Mouse (Mus musculus): Measurements from ENCODE around the gene Zfpl1. TPM values are rescaled to one million over a fixed set of nuclear protein-coding genes. Genes with fewer than 3 reads are reported as not detected.

The Zfpl1 gene
- total and polyA plus RNA-seq, 2 experiments from 2014 or later = 36.1 to 55.5 TPM

DNA sequence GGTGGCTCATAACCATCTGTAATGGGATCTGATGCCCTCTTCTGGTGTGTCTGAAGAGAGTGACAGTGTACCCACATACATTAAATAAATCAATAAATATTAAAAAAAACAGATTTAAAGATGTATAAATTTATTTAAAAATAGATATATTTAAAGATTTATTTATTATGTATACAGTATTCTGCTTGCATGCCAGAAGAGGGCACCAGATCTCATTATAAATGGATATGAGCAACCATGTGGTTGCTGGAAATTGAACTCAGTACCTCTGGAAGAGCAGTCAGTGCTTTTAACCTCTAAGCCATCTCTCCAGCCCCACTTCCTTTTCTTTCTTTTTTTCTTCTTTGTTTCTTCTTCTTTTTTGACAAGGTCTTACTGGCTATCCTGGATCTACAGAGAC is 44.8 kb downstream of the Zfpl1 start:
- H3K4me1 ChIP-seq (ENCODE audit: control insufficient read depth, insufficient read depth) = no peaks in the 10 kb centered on the region
- no peak overlapping the region for H3K27ac ChIP-seq (ENCODE audit: low read depth)
- DNase-seq (ENCODE audit: low spot score) (no peak), ATAC-seq (ENCODE audit: insufficient read depth, low read depth) (no peak)
- H3K27me3 ChIP-seq (ENCODE audit: control insufficient read depth, insufficient read depth, low read length) = no peaks in the 10 kb centered on the region
- H3K9ac ChIP-seq (replicated peaks; ENCODE audit: low read depth, low read length) = no peak overlapping the region
- TF ChIP-seq CTCF (IDR thresholded peaks at IDR 0.05; ENCODE audit: low read depth) = no peak
- no peak for TF ChIP-seq EP300 (IDR thresholded peaks at IDR 0.05; ENCODE audit: low read depth)
- no peak overlapping the region for H3K4me2 ChIP-seq (ENCODE audit: low read depth, low read length)
- H3K9me3 ChIP-seq (replicated peaks; ENCODE audit: control insufficient read depth, low read length) = no peaks in the 10 kb centered on the region
- no peaks in the 10 kb centered on the region for H3K36me3 ChIP-seq (replicated peaks; ENCODE audit: control insufficient read depth, insufficient read depth, low read length)
- H3K4me3 ChIP-seq (ENCODE audit: low read depth, low read length) = no peak overlapping the region

DNA sequence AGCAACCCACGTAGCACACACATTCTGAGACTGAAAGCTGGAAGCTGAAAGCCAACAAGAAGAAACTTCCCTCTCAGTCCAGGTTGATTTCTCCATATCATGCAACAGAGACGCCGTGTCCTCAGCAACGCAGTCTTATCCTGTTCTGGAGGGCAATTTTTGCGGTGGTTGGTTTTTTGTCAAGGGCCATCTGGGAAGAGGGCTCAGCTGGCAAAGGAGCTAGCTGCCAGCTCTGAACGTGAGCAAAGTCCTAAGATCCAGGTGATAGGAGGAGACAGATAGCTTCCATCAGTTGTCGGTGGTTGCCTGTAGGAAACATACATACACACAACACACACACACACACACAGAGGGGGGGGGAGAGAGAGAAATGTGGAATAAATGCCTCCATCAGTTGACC is 46.4 kb downstream of the Zfpl1 start:
- no peaks in the 10 kb centered on the region for H3K9me3 ChIP-seq (replicated peaks; ENCODE audit: control insufficient read depth, low read length)
- no peak overlapping the region for H3K27ac ChIP-seq (ENCODE audit: low read depth)
- no peak for TF ChIP-seq EP300 (IDR thresholded peaks at IDR 0.05; ENCODE audit: low read depth)
- no peak for TF ChIP-seq CTCF (IDR thresholded peaks at IDR 0.05; ENCODE audit: low read depth)
- 71% methylated on average over 7 of the region's 7 CpGs for WGBS
- H3K4me3 ChIP-seq (ENCODE audit: low read depth, low read length) = no peak overlapping the region
- ATAC-seq (ENCODE audit: insufficient read depth, low read depth) (no peak), DNase-seq (ENCODE audit: low spot score) (no peak)
- H3K36me3 ChIP-seq (replicated peaks; ENCODE audit: control insufficient read depth, insufficient read depth, low read length) = no peaks in the 10 kb centered on the region
- H3K4me1 ChIP-seq (ENCODE audit: control insufficient read depth, insufficient read depth) = no peaks in the 10 kb centered on the region
- no peaks in the 10 kb centered on the region for H3K27me3 ChIP-seq (ENCODE audit: control insufficient read depth, insufficient read depth, low read length)
- no peak overlapping the region for H3K9ac ChIP-seq (replicated peaks; ENCODE audit: low read depth, low read length)
- H3K4me2 ChIP-seq (ENCODE audit: low read depth, low read length) = no peak overlapping the region

DNA sequence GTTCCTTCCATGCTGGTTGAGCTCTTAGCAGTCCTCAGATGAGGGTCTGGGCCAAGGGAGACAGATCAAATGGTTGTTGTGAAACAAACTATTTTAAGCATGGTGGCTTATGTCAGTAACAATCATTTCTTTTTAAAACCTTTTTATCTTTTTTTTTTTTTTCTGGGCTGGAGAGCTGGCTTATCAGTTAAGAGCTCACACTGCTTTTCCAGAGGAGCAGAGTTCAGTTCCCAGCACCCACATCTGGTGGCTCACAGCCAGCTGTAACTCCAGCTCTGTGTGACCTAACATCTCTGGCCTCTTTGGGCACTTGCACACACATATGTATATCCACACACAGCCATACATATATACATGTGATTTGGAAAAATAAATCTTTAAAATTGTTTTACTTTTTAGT is 47.1 kb downstream of the Zfpl1 start:
- Histone ChIP-seq H3K4me1 (ENCODE audit: control insufficient read depth, insufficient read depth) (no peaks in the 10 kb centered on the region), H3K27me3 (ENCODE audit: control insufficient read depth, insufficient read depth, low read length) (no peaks in the 10 kb centered on the region), H3K9me3 (replicated peaks; ENCODE audit: control insufficient read depth, low read length) (no peaks in the 10 kb centered on the region), H3K9ac (replicated peaks; ENCODE audit: low read depth, low read length) (no peak overlapping the region), H3K4me3 (ENCODE audit: low read depth, low read length) (no peak overlapping the region), H3K36me3 (replicated peaks; ENCODE audit: control insufficient read depth, insufficient read depth, low read length) (no peaks in the 10 kb centered on the region), H3K4me2 (ENCODE audit: low read depth, low read length) (no peak overlapping the region), H3K27ac (ENCODE audit: low read depth) (no peak overlapping the region)
- TF ChIP-seq CTCF (IDR thresholded peaks at IDR 0.05; ENCODE audit: low read depth) = no peak
- no peak for TF ChIP-seq EP300 (IDR thresholded peaks at IDR 0.05; ENCODE audit: low read depth)
- ATAC-seq (ENCODE audit: insufficient read depth, low read depth) = no peak
- no peak for DNase-seq (ENCODE audit: low spot score)

DNA sequence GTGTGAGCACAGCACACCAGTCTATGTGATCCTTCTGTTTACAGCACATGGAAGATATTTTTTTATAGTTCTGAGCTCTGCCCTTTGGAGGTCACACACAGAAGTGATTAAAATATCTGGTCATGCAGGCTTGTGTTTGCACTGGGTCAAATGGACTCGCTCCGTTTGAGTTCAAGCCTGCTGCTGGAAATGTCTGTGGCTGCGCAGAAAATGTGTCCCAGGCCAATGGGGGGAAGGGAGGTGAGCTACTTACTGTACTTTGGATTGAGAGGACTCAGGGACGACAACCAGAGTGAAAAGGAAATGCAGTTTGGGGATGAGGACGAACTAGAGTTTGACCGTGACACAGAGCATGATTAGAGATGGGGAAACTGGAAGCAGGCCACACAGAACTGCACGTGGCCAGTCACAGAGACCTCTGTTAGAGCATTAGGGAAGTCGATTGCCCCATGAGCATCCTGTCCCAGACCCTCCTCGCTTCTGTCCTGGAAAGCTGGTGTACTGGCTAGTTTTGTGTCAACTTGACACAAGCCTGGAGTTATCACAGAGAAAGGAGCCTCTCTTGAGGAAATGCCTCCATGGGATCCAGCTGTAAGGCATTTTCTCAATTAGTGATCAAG is 48.7 kb downstream of the Zfpl1 start:
- Histone ChIP-seq H3K4me1 (ENCODE audit: control insufficient read depth, insufficient read depth) (no peaks in the 10 kb centered on the region), H3K4me3 (ENCODE audit: low read depth, low read length) (no peak overlapping the region), H3K27me3 (ENCODE audit: control insufficient read depth, insufficient read depth, low read length) (no peaks in the 10 kb centered on the region), H3K9ac (replicated peaks; ENCODE audit: low read depth, low read length) (no peak overlapping the region), H3K4me2 (ENCODE audit: low read depth, low read length) (no peak overlapping the region), H3K9me3 (replicated peaks; ENCODE audit: control insufficient read depth, low read length) (no peaks in the 10 kb centered on the region), H3K36me3 (replicated peaks; ENCODE audit: control insufficient read depth, insufficient read depth, low read length) (no peaks in the 10 kb centered on the region), H3K27ac (ENCODE audit: low read depth) (no peak overlapping the region)
- ATAC-seq (ENCODE audit: insufficient read depth, low read depth) (no peak), DNase-seq (ENCODE audit: low spot score) (no peak)
- TF ChIP-seq EP300 (IDR thresholded peaks at IDR 0.05; ENCODE audit: low read depth) (no peak), CTCF (IDR thresholded peaks at IDR 0.05; ENCODE audit: low read depth) (no peak)
- 68% methylated on average over 9 of the region's 9 CpGs for WGBS

Small RNA genes within 50 kb of the gene (microRNA-seq; reads per million reads assigned to microRNA genes)
- 1.4 reads per million for gene Mir6988

Other genes starting within 250 kb of the Zfpl1 start
- gene Frmd8, start 209.7 kb downstream of the Zfpl1 start, total RNA-seq (2014; rRNA removed; ENCODE audit: low replicate concordance) = 29.1 and 53.8 TPM in 2 replicates
- gene Frmd8, start 209.7 kb downstream of the Zfpl1 start, polyA plus RNA-seq (2015; fragmentation: Nextera tagmentation; extraction: Ambion mirVana) = 12.8 and 14.9 TPM in 2 replicates
- gene Slc25a45, start 207.1 kb downstream of the Zfpl1 start, total RNA-seq (2014; rRNA removed; ENCODE audit: low replicate concordance) = 3.1 and 4.8 TPM in 2 replicates
- gene Slc25a45, start 207.1 kb downstream of the Zfpl1 start, polyA plus RNA-seq (2015; fragmentation: Nextera tagmentation; extraction: Ambion mirVana) = 2.8 and 2.9 TPM in 2 replicates
- 0.81 and 3.3 TPM in 2 replicates for gene Tigd3, start 190.8 kb downstream of the Zfpl1 start, total RNA-seq (2014; rRNA removed; ENCODE audit: low replicate concordance)
- gene Tigd3, start 190.8 kb downstream of the Zfpl1 start, polyA plus RNA-seq (2015; fragmentation: Nextera tagmentation; extraction: Ambion mirVana) = 0.85 and 0.91 TPM in 2 replicates
- gene Dpf2, start 171.9 kb downstream of the Zfpl1 start, total RNA-seq (2014; rRNA removed; ENCODE audit: low replicate concordance) = 57.8 and 91.8 TPM in 2 replicates
- 60.5 and 61.4 TPM in 2 replicates for gene Dpf2, start 171.9 kb downstream of the Zfpl1 start, polyA plus RNA-seq (2015; fragmentation: Nextera tagmentation; extraction: Ambion mirVana)
- gene Cdc42ep2, start 160.1 kb downstream of the Zfpl1 start, total RNA-seq (2014; rRNA removed; ENCODE audit: low replicate concordance) = 15.7 and 17.4 TPM in 2 replicates
- 8.8 and 9.5 TPM in 2 replicates for gene Cdc42ep2, start 160.1 kb downstream of the Zfpl1 start, polyA plus RNA-seq (2015; fragmentation: Nextera tagmentation; extraction: Ambion mirVana)
- gene Pola2, start 120.8 kb downstream of the Zfpl1 start, total RNA-seq (2014; rRNA removed; ENCODE audit: low replicate concordance) = 44.7 and 64.3 TPM in 2 replicates
- gene Pola2, start 120.8 kb downstream of the Zfpl1 start, polyA plus RNA-seq (2015; fragmentation: Nextera tagmentation; extraction: Ambion mirVana) = 32.7 and 34.1 TPM in 2 replicates
- gene Slc22a20, start 98.8 kb downstream of the Zfpl1 start, total RNA-seq (2014; rRNA removed; ENCODE audit: low replicate concordance) = not detected in 2 replicates
- not detected in 2 replicates for gene Slc22a20, start 98.8 kb downstream of the Zfpl1 start, polyA plus RNA-seq (2015; fragmentation: Nextera tagmentation; extraction: Ambion mirVana)
- gene Capn1, start 69.1 kb downstream of the Zfpl1 start, total RNA-seq (2014; rRNA removed; ENCODE audit: low replicate concordance) = 18.9 and 19.3 TPM in 2 replicates
- 4.9 and 5.3 TPM in 2 replicates for gene Capn1, start 69.1 kb downstream of the Zfpl1 start, polyA plus RNA-seq (2015; fragmentation: Nextera tagmentation; extraction: Ambion mirVana)
- gene Syvn1, start 38.4 kb downstream of the Zfpl1 start, total RNA-seq (2014; rRNA removed; ENCODE audit: low replicate concordance) = 12.0 and 16.0 TPM in 2 replicates
- 9.2 and 10.2 TPM in 2 replicates for gene Syvn1, start 38.4 kb downstream of the Zfpl1 start, polyA plus RNA-seq (2015; fragmentation: Nextera tagmentation; extraction: Ambion mirVana)
- gene Mrpl49, start 27.2 kb downstream of the Zfpl1 start, total RNA-seq (2014; rRNA removed; ENCODE audit: low replicate concordance) = 18.7 and 37.1 TPM in 2 replicates
- 49.7 and 53.5 TPM in 2 replicates for gene Mrpl49, start 27.2 kb downstream of the Zfpl1 start, polyA plus RNA-seq (2015; fragmentation: Nextera tagmentation; extraction: Ambion mirVana)
- gene Fau, start 27.1 kb downstream of the Zfpl1 start, total RNA-seq (2014; rRNA removed; ENCODE audit: low replicate concordance) = 562 and 833 TPM in 2 replicates
- gene Fau, start 27.1 kb downstream of the Zfpl1 start, polyA plus RNA-seq (2015; fragmentation: Nextera tagmentation; extraction: Ambion mirVana) = 484 and 508 TPM in 2 replicates
- 46.7 and 58.4 TPM in 2 replicates for gene Znhit2, start 23.8 kb downstream of the Zfpl1 start, total RNA-seq (2014; rRNA removed; ENCODE audit: low replicate concordance)
- 21.4 and 22.7 TPM in 2 replicates for gene Znhit2, start 23.8 kb downstream of the Zfpl1 start, polyA plus RNA-seq (2015; fragmentation: Nextera tagmentation; extraction: Ambion mirVana)
- gene Tm7sf2, start 16.6 kb downstream of the Zfpl1 start, total RNA-seq (2014; rRNA removed; ENCODE audit: low replicate concordance) = 13.1 and 14.4 TPM in 2 replicates
- gene Tm7sf2, start 16.6 kb downstream of the Zfpl1 start, polyA plus RNA-seq (2015; fragmentation: Nextera tagmentation; extraction: Ambion mirVana) = 3.2 and 3.3 TPM in 2 replicates
- 55.2 and 59.7 TPM in 2 replicates for gene Vps51, start 7.7 kb downstream of the Zfpl1 start, total RNA-seq (2014; rRNA removed; ENCODE audit: low replicate concordance)
- 32.5 and 35.8 TPM in 2 replicates for gene Vps51, start 7.7 kb downstream of the Zfpl1 start, polyA plus RNA-seq (2015; fragmentation: Nextera tagmentation; extraction: Ambion mirVana)
- not detected in 2 replicates for gene Tmem262, start 4.9 kb downstream of the Zfpl1 start, total RNA-seq (2014; rRNA removed; ENCODE audit: low replicate concordance)
- gene Tmem262, start 4.9 kb downstream of the Zfpl1 start, polyA plus RNA-seq (2015; fragmentation: Nextera tagmentation; extraction: Ambion mirVana) = not detected in 2 replicates
- not detected in 2 replicates for gene Gm28374, start 2.7 kb downstream of the Zfpl1 start, total RNA-seq (2014; rRNA removed; ENCODE audit: low replicate concordance)
- 0.72 and 0.99 TPM in 2 replicates for gene Gm28374, start 2.7 kb downstream of the Zfpl1 start, polyA plus RNA-seq (2015; fragmentation: Nextera tagmentation; extraction: Ambion mirVana)
- gene Cdca5, start within 50 bp of the Zfpl1 start, total RNA-seq (2014; rRNA removed; ENCODE audit: low replicate concordance) = 2.2 and 6.8 TPM in 2 replicates
- 5.7 and 6.4 TPM in 2 replicates for gene Cdca5, start within 50 bp of the Zfpl1 start, polyA plus RNA-seq (2015; fragmentation: Nextera tagmentation; extraction: Ambion mirVana)
- not detected in 2 replicates for gene AC131692.1, start 9.5 kb upstream of the Zfpl1 start, total RNA-seq (2014; rRNA removed; ENCODE audit: low replicate concordance)
- not detected in 2 replicates for gene AC131692.1, start 9.5 kb upstream of the Zfpl1 start, polyA plus RNA-seq (2015; fragmentation: Nextera tagmentation; extraction: Ambion mirVana)
- not detected in 2 replicates for gene Naaladl1, start 20.8 kb upstream of the Zfpl1 start, total RNA-seq (2014; rRNA removed; ENCODE audit: low replicate concordance)
- gene Naaladl1, start 20.8 kb upstream of the Zfpl1 start, polyA plus RNA-seq (2015; fragmentation: Nextera tagmentation; extraction: Ambion mirVana) = 0.07 TPM in 1 of 2 replicates, not detected in the other
- 46.5 and 48.8 TPM in 2 replicates for gene Sac3d1, start 33.7 kb upstream of the Zfpl1 start, total RNA-seq (2014; rRNA removed; ENCODE audit: low replicate concordance)
- 25.1 and 25.8 TPM in 2 replicates for gene Sac3d1, start 33.7 kb upstream of the Zfpl1 start, polyA plus RNA-seq (2015; fragmentation: Nextera tagmentation; extraction: Ambion mirVana)
- gene Snx15, start 43.3 kb upstream of the Zfpl1 start, total RNA-seq (2014; rRNA removed; ENCODE audit: low replicate concordance) = 30.5 and 55.7 TPM in 2 replicates
- 17.5 and 18.5 TPM in 2 replicates for gene Snx15, start 43.3 kb upstream of the Zfpl1 start, polyA plus RNA-seq (2015; fragmentation: Nextera tagmentation; extraction: Ambion mirVana)
- gene Batf2, start 56.0 kb upstream of the Zfpl1 start, total RNA-seq (2014; rRNA removed; ENCODE audit: low replicate concordance) = 0.46 TPM in 1 of 2 replicates, not detected in the other
- 0.16 and 0.18 TPM in 2 replicates for gene Batf2, start 56.0 kb upstream of the Zfpl1 start, polyA plus RNA-seq (2015; fragmentation: Nextera tagmentation; extraction: Ambion mirVana)
- 59.2 and 75.1 TPM in 2 replicates for gene Arl2, start 56.6 kb upstream of the Zfpl1 start, total RNA-seq (2014; rRNA removed; ENCODE audit: low replicate concordance)
- gene Arl2, start 56.6 kb upstream of the Zfpl1 start, polyA plus RNA-seq (2015; fragmentation: Nextera tagmentation; extraction: Ambion mirVana) = 96.6 and 105 TPM in 2 replicates
- not detected in 2 replicates for gene Majin, start 99.4 kb upstream of the Zfpl1 start, total RNA-seq (2014; rRNA removed; ENCODE audit: low replicate concordance)
- not detected in 2 replicates for gene Majin, start 99.4 kb upstream of the Zfpl1 start, polyA plus RNA-seq (2015; fragmentation: Nextera tagmentation; extraction: Ambion mirVana)
- gene Gpha2, start 141.4 kb upstream of the Zfpl1 start, total RNA-seq (2014; rRNA removed; ENCODE audit: low replicate concordance) = not detected in 2 replicates
- gene Gpha2, start 141.4 kb upstream of the Zfpl1 start, polyA plus RNA-seq (2015; fragmentation: Nextera tagmentation; extraction: Ambion mirVana) = not detected in 2 replicates
- 20.6 and 40.3 TPM in 2 replicates for gene Ppp2r5b, start 150.9 kb upstream of the Zfpl1 start, total RNA-seq (2014; rRNA removed; ENCODE audit: low replicate concordance)
- gene Ppp2r5b, start 150.9 kb upstream of the Zfpl1 start, polyA plus RNA-seq (2015; fragmentation: Nextera tagmentation; extraction: Ambion mirVana) = 18.3 and 18.6 TPM in 2 replicates
- gene Atg2a, start 156.7 kb upstream of the Zfpl1 start, total RNA-seq (2014; rRNA removed; ENCODE audit: low replicate concordance) = 18.9 and 24.5 TPM in 2 replicates
- 4.7 and 5.6 TPM in 2 replicates for gene Atg2a, start 156.7 kb upstream of the Zfpl1 start, polyA plus RNA-seq (2015; fragmentation: Nextera tagmentation; extraction: Ambion mirVana)
- gene Ehd1, start 191.8 kb upstream of the Zfpl1 start, total RNA-seq (2014; rRNA removed; ENCODE audit: low replicate concordance) = 127 and 200 TPM in 2 replicates
- 56.4 and 60.3 TPM in 2 replicates for gene Ehd1, start 191.8 kb upstream of the Zfpl1 start, polyA plus RNA-seq (2015; fragmentation: Nextera tagmentation; extraction: Ambion mirVana)
- gene Cdc42bpg, start 221.5 kb upstream of the Zfpl1 start, total RNA-seq (2014; rRNA removed; ENCODE audit: low replicate concordance) = 4.8 and 9.5 TPM in 2 replicates
- gene Cdc42bpg, start 221.5 kb upstream of the Zfpl1 start, polyA plus RNA-seq (2015; fragmentation: Nextera tagmentation; extraction: Ambion mirVana) = 0.49 and 0.51 TPM in 2 replicates

Data from heart, postnatal 0 days (tissue).